ENCODE assay signal across 8 mouse cellular contexts in genomic region chr14:105730786-105731185, GRCm38 (mm10).
DNase-seq lines count a peak whose midpoint lies in the region; ATAC-seq and TF ChIP-seq lines count a peak whose summit lies in the region.

No protein-coding gene starts in this region.

- 7% methylated on average over 4 of the region's 4 CpGs for WGBS in heart, postnatal 0 days
- WGBS in midbrain, embryonic 12.5 days: 12% methylated on average over 4 of the region's 4 CpGs

- no peak for TF ChIP-seq POLR2A in cortical plate, adult 2 months (IDR thresholded peaks at IDR 0.05; ENCODE audit: extremely low read depth, insufficient read depth, low read length)

- H3K27me3 ChIP-seq in heart, postnatal 0 days (ENCODE audit: control insufficient read depth, insufficient read depth, low read length): no peaks in the 10 kb centered on the region
- no peaks in the 10 kb centered on the region for H3K27me3 ChIP-seq in midbrain, embryonic 12.5 days

- H3K4me1 ChIP-seq in cortical plate, adult 2 months (ENCODE audit: control insufficient read depth, insufficient read depth, low read length): peaks cover 6% of the 10 kb centered on the region; the same call in 1 of the 2 replicates
- H3K4me1 ChIP-seq in heart, postnatal 0 days (ENCODE audit: control insufficient read depth, insufficient read depth): peaks cover 17% of the 10 kb centered on the region
- peaks cover 26% of the 10 kb centered on the region for H3K4me1 ChIP-seq in midbrain, embryonic 12.5 days

- no peak overlapping the region for H3K4me3 ChIP-seq in cortical plate, adult 2 months (ENCODE audit: insufficient read depth, low read length)
- H3K4me3 ChIP-seq in heart, postnatal 0 days (ENCODE audit: low read depth, low read length): peak overlapping the region; percentile 50
- H3K4me3 ChIP-seq in midbrain, embryonic 12.5 days: no peak overlapping the region

- H3K4me2 ChIP-seq in heart, postnatal 0 days (ENCODE audit: low read depth, low read length): peak overlapping the region; percentile 63
- peak overlapping the region; percentile 15; the same call in 1 of the 2 replicates for H3K4me2 ChIP-seq in midbrain, embryonic 12.5 days (replicated peaks)

- TF ChIP-seq CTCF in cortical plate, adult 2 months (IDR thresholded peaks at IDR 0.05; ENCODE audit: extremely low read depth, insufficient read depth, low read length): no peak
- TF ChIP-seq CTCF in heart, postnatal 0 days (IDR thresholded peaks at IDR 0.05; ENCODE audit: low read depth): no peak

- peak overlapping the region; percentile 39 for H3K9ac ChIP-seq in heart, postnatal 0 days (replicated peaks; ENCODE audit: low read depth, low read length)
- H3K9ac ChIP-seq in midbrain, embryonic 12.5 days (replicated peaks): no peak overlapping the region

- no peaks in the 10 kb centered on the region for H3K9me3 ChIP-seq in heart, postnatal 0 days (replicated peaks; ENCODE audit: control insufficient read depth, low read length)
- no peaks in the 10 kb centered on the region for H3K9me3 ChIP-seq in midbrain, embryonic 12.5 days

- ATAC-seq in heart, postnatal 0 days (ENCODE audit: insufficient read depth, low read depth): 0 out of 2 replicates have a peak, but pooled peaks have one; percentile 22
- peak; percentile 62 for ATAC-seq in midbrain, embryonic 12.5 days (ENCODE audit: low FRiP score, low read depth)

- TF ChIP-seq EP300 in heart, postnatal 0 days (IDR thresholded peaks at IDR 0.05; ENCODE audit: low read depth): no peak

- H3K27ac ChIP-seq in cortical plate, adult 2 months (ENCODE audit: insufficient read depth, low read length): peak overlapping the region; percentile 87
- H3K27ac ChIP-seq in heart, postnatal 0 days (ENCODE audit: low read depth): peak overlapping the region; percentile 99
- no peak overlapping the region for H3K27ac ChIP-seq in midbrain, embryonic 12.5 days (replicated peaks)

- no peaks in the 10 kb centered on the region for H3K36me3 ChIP-seq in heart, postnatal 0 days (replicated peaks; ENCODE audit: control insufficient read depth, insufficient read depth, low read length)
- no peaks in the 10 kb centered on the region for H3K36me3 ChIP-seq in midbrain, embryonic 12.5 days

- DNase-seq in thymus, postnatal 14 days: peak; percentile 30
- no peak for DNase-seq in thymus, postnatal 10 days (ENCODE audit: low spot score in 2 of 2)
- peak; percentile 65 for DNase-seq in heart, postnatal 0 days (ENCODE audit: low spot score)
- peak; percentile 52 to 63 for DNase-seq in kidney, postnatal 4 days
- DNase-seq in T-cell, adult 2 months (ENCODE audit: low spot score): no peak
- DNase-seq in natural killer cell, adult 2 months (ENCODE audit: low spot score in 2 of 2): no peak

Comparison
In these comparisons a context has a peak if more than half of its experiments do, and no peak if none do; other contexts are left out.
1. DNase-seq: peak in thymus, postnatal 14 days (single experiment), heart, postnatal 0 days (single experiment) and kidney, postnatal 4 days (2 of 2); none in thymus, postnatal 10 days (0 of 2), T-cell, adult 2 months (single experiment) and natural killer cell, adult 2 months (0 of 2).